Mouse (Mus musculus): ENCODE data around the gene Gabarapl2.

Gene Gabarapl2

GRCm38 (mm10) chr8:111940171-111941100 lies at the start of gene Gabarapl2:
Gene Gabarapl2 (plus strand): TSS chr8:111940703.
- DNase-seq, result peak; percentile 94

GRCm38 (mm10) chr8:111890911-111891303 lies 49.6 kb upstream of the Gabarapl2 start:
- DNase-seq, result no peak

- DNase-seq, result no peak
Measured at GRCm38 (mm10) chr8:111891983-111892382, 48.5 kb upstream of the Gabarapl2 start.

GRCm38 (mm10) chr8:111892615-111893014 lies 47.9 kb upstream of the Gabarapl2 start:
- DNase-seq, result no peak

GRCm38 (mm10) chr8:111894955-111895354 lies 45.5 kb upstream of the Gabarapl2 start:
- no peak for DNase-seq

GRCm38 (mm10) chr8:111898586-111898985 lies 41.9 kb upstream of the Gabarapl2 start:
- DNase-seq, result no peak

- DNase-seq, result no peak
Measured at GRCm38 (mm10) chr8:111902080-111902479, 38.4 kb upstream of the Gabarapl2 start.

- DNase-seq, result no peak
Measured at GRCm38 (mm10) chr8:111905500-111906121, 34.9 kb upstream of the Gabarapl2 start.

- DNase-seq, result no peak
Measured at GRCm38 (mm10) chr8:111909621-111910450, 30.7 kb upstream of the Gabarapl2 start, which contains the start of gene Chst5. Gene Chst5 (minus strand): TSS chr8:111910447.

GRCm38 (mm10) chr8:111911572-111911971 lies 28.9 kb upstream of the Gabarapl2 start:
- no peak for DNase-seq

GRCm38 (mm10) chr8:111912860-111913432 lies 27.6 kb upstream of the Gabarapl2 start:
- DNase-seq, result no peak

- DNase-seq, result peak; percentile 8
Measured at GRCm38 (mm10) chr8:111919663-111920062, 20.8 kb upstream of the Gabarapl2 start.

GRCm38 (mm10) chr8:111920971-111921370 lies 19.5 kb upstream of the Gabarapl2 start:
- DNase-seq, result no peak

- peak; percentile 44 for DNase-seq
Measured at GRCm38 (mm10) chr8:111923383-111923804, 17.1 kb upstream of the Gabarapl2 start.

GRCm38 (mm10) chr8:111924976-111925375 lies 15.5 kb upstream of the Gabarapl2 start:
- no peak for DNase-seq

- DNase-seq, result no peak
Measured at GRCm38 (mm10) chr8:111929648-111930344, 10.7 kb upstream of the Gabarapl2 start.

- no peak for DNase-seq
Measured at GRCm38 (mm10) chr8:111931721-111932120, 8.8 kb upstream of the Gabarapl2 start.

- peak; percentile 20 for DNase-seq
Measured at GRCm38 (mm10) chr8:111932580-111933336, 7.7 kb upstream of the Gabarapl2 start.

- DNase-seq, result peak; percentile 85
Measured at GRCm38 (mm10) chr8:111933348-111934076, 7.0 kb upstream of the Gabarapl2 start, which contains the start of gene Tmem231. Gene Tmem231 (minus strand): TSS chr8:111933881.

GRCm38 (mm10) chr8:111934201-111934600 lies 6.3 kb upstream of the Gabarapl2 start:
- no peak for DNase-seq

All from thymus, postnatal 25 days (tissue).